Mouse (Mus musculus) lung, adult 2 months (tissue): ENCODE data around the gene Celsr2.

Source experiments
- CTCF ChIP-seq: fragments of 200-500 bp; IDR thresholded peaks from 2 replicates; pipeline ENCODE4 v1.5.1; 2011; ENCODE audit warnings: mild to moderate bottlenecking, low read length, control low read depth; ENCODE audit not compliant: insufficient read depth
- POLR2A ChIP-seq: fragments of 200-500 bp; IDR thresholded peaks from 2 replicates; pipeline ENCODE4 v1.6.1; 2011; ENCODE audit warnings: low read depth, mild to moderate bottlenecking, control low read depth, low read length, borderline replicate concordance; ENCODE audit errors: extremely low read depth

- TF ChIP-seq CTCF: no peak
- no peak for TF ChIP-seq POLR2A
Measured at GRCm38 (mm10) chr3:108360894-108361293, 54.5 kb downstream of the Celsr2 start.
